Mouse (Mus musculus): ENCODE measurements at regions not wholly inside any gene's neighbourhood (a gene's known extent, or its start where the extent isn't known, plus 50 kb on each side); places are given as distances from the start of the nearest gene placed in this dataset.
A peak's percentile ranks its signal among the peaks of the same experiment; 100 is the strongest.

DNA sequence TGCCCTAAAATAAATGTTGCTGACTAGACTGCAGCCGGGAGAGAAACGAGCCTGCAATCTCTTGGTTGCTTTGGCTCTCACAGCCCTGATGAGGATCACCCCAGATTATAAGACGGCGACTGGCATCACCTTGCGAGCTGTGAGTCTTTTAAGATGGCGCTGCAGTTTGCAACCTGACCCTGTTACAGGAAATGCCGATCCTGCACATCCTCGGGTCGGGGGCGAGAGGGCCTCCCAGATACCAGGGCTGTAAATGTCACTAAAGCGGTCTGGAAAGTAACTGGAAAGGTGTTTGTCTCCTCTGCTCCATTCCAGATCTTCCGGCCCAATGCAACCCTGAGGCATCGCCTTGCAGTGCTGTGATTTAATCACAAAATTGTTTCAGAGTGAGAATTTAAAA, 53.4 kb downstream of the Cartpt start:
- DNase-seq (ENCODE audit: extremely low read depth, low read depth), result no peak

GRCm38 (mm10) chr13:99842626-99843025, 58.3 kb downstream of the Cartpt start:
- no peak for DNase-seq (ENCODE audit: extremely low read depth, low read depth)

DNA sequence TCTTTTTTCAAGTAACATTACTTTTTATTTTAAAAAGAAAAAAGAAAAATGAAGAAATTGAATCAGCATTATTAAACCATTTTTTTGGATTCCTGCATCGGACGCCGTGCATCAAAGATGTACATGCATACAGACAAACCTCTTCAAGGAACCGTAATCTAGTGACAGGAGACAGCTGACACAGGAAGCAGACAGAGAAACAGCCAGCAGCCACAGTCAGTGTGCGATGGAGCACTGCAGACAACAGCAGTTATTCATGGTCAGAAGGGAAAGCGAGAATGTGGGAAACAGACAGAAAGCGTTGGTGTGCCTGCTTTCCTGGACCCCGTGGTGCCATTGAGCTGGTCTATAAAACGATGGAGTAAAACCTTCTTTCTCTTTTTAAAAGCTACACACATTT, 61.4 kb downstream of the Cartpt start:
- no peak for DNase-seq (ENCODE audit: extremely low read depth, low read depth)

DNA sequence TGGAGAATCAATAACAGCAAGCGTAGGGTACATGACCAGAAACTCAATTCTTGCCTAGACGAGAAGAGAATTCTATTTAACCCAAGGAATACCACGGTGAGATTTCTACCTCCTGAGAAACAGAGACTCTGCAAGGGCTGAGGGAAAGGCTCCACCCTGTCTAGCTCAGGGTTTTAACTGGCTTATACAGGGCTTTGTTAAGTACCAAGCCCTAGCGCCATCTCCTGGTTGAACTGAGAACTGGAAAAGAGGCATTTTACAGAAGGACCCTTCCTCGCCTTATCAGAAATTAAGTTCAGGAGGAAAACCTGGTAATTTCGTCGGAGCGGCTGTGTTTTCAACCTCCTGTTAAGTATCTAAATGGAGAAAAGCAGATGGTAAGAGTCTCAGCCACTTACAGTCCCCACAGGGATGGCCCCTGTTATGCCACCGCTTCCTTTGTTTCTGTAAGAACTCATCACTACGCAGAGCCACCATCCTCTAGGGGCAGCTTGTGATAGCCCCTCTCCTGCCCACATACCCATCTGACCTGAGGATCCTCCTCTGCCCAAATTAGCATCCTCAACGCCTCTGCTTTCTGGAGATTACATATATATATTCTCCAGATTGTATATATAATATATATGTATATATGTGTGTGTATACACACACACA, 63.0 kb downstream of the Cartpt start:
- DNase-seq (ENCODE audit: extremely low read depth, low read depth), result no peak

- no peak for DNase-seq (ENCODE audit: extremely low read depth, low read depth)
Measured at GRCm38 (mm10) chr13:99837180-99837579, 63.7 kb downstream of the Cartpt start.

DNA sequence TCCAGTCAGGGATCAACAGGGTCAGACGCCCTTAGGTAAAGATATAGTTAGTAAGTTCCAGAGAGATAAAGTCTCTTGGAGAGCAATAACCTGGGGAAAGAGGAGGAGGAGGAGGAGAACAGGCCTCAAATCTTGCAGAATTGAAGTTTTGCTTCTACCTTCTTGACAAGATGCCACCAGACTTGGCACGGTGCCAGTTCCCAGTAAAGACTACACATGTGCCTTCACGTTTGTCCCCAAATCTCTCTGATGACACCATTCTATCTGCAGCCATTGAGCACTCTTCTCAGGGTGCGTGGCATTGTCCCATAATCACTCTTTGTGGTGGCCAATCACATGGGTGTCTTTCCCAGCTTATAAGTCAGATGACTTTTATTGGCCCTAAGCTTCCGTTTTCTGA, 64.3 kb downstream of the Cartpt start:
- DNase-seq (ENCODE audit: extremely low read depth, low read depth), result no peak

DNA sequence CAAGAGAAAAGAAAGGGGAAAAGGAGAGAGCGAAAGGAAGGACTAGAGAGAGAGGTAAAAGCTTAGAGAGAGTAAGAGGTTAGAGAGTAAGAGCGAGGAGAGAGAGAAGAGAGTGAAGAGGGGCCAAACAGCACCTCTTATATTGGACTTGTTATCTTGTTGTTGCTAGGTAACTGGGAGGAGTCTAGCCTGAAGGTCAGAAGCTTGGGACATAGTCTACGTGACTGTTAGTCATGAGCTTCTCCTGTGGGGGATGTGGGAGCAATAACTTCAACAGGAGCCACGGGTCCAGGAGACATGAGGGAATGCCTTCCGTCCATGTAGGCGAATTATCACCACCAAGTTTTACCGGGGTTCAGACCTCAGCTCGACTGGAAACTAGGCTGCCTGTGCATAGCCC, 65.4 kb downstream of the Cartpt start:
- DNase-seq (ENCODE audit: extremely low read depth, low read depth), result no peak

GRCm38 (mm10) chr13:99830080-99830724, 70.7 kb downstream of the Cartpt start:
- no peak for DNase-seq (ENCODE audit: extremely low read depth, low read depth)

- no peak for DNase-seq (ENCODE audit: extremely low read depth, low read depth)
Measured at GRCm38 (mm10) chr13:99827573-99827972, 73.3 kb downstream of the Cartpt start.

- DNase-seq (ENCODE audit: extremely low read depth, low read depth), result no peak
Measured at GRCm38 (mm10) chr13:99824625-99825024, 76.3 kb downstream of the Cartpt start.

GRCm38 (mm10) chr13:99816666-99817065, 84.2 kb downstream of the Cartpt start:
- no peak for DNase-seq (ENCODE audit: extremely low read depth, low read depth)

- no peak for DNase-seq (ENCODE audit: extremely low read depth, low read depth)
Measured at GRCm38 (mm10) chr13:99815786-99816185, 85.1 kb downstream of the Cartpt start.

GRCm38 (mm10) chr13:99814801-99815200, 86.1 kb downstream of the Cartpt start:
- DNase-seq (ENCODE audit: extremely low read depth, low read depth), result no peak

DNA sequence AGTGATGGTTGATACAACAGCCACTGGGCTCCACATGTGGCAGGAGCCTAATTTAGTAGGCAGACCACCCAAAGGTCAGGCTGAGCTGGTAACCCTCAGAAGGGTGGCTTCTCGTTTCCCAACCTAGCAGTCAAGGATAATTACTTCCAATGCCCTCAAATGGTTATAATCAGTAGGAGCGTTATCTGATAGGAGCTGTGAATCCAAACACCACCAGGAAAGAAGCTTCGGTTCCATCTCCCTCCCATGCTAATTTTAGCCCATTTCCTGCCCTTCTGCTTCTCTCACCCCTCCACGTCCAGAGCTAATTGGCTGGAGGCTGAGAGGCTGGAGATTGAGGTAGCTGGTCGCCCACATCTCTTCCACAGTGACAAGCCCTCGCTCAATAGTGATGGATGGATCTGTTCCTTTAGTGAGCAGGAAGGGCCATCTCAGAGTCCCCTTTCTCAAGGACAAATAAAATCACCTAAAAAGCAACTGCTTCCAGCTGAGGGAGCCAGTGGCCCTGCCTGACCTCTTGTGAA, 86.8 kb downstream of the Cartpt start:
- no peak for DNase-seq (ENCODE audit: extremely low read depth, low read depth)

GRCm38 (mm10) chr13:99794448-99794847, 106.4 kb downstream of the Cartpt start:
- no peak for DNase-seq (ENCODE audit: extremely low read depth, low read depth)

DNA sequence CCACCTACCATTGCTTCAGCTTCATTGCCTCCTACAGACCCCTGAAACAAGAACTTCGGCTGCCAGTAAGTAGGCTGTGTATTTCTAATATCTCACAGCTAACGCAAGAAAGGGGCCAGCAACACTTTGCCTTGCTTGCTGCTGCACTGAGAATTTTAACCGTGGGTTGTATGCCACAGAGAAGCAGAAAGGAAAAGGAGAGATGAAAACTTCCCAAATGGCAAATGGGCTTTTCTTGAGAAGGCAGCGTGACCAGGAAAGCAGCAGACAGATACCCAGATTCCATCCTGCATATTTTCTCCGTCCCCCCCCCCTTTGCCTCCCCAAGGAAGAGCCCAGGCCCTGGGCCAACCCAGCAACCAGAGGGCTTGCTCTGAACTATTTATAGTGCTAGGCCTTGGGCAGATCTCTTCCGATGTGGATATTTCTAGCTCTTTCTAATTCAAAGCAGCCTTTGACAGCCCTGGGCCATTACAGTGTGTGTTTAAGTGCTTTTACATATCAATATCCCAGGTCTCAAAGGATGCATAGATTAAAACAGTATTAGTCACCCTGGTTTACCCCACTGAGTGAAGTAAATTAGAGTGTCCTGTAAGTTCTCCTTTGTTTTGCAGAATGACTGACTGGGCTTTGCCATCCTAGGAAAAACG, 107.0 kb downstream of the Cartpt start:
- no peak for DNase-seq (ENCODE audit: extremely low read depth, low read depth)

DNA sequence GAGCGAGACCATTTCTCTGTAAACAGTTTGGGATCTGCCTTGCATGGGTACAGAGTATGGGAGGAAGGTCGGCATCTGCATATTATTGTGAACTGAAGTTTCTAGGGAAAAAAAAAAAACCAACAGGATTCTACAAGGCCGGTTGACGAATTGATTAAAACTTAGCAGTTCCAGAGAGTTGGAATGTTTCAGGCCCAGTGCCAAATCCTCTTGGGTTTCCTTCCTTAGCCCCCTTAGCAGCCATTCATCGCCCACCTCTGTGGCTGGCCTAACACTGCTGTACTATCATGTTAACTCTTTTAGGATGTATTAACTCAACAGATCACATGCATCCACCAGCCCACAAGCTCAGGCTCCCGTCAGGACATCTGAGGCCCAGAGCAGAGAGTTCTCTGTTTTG, 107.9 kb downstream of the Cartpt start:
- DNase-seq (ENCODE audit: extremely low read depth, low read depth), result no peak

GRCm38 (mm10) chr13:99790951-99791350, 109.9 kb downstream of the Cartpt start:
- DNase-seq (ENCODE audit: extremely low read depth, low read depth), result peak; percentile 16

DNA sequence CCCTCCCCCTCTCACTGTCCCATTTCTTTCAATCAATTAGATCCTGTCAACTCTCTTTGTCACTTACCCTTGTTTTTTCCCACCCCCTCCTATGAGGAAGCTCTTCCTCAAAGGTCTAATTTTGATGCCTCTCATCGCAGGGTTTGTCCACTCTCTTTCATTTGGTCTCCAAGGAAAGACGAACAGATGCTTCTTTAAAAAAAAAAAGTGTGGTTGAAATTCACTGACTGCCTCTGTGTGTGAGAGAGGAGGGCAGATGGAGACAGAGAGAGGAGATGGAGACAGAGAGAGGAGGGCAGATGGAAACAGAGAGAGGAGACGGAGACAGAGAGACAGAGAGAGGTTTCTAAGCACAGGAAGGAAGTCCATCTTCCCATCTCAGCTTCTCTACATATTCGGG, 113.1 kb downstream of the Cartpt start:
- no peak for DNase-seq (ENCODE audit: extremely low read depth, low read depth)

- no peak for DNase-seq (ENCODE audit: extremely low read depth, low read depth)
Measured at GRCm38 (mm10) chr13:99785427-99785826, 115.5 kb downstream of the Cartpt start.

DNA sequence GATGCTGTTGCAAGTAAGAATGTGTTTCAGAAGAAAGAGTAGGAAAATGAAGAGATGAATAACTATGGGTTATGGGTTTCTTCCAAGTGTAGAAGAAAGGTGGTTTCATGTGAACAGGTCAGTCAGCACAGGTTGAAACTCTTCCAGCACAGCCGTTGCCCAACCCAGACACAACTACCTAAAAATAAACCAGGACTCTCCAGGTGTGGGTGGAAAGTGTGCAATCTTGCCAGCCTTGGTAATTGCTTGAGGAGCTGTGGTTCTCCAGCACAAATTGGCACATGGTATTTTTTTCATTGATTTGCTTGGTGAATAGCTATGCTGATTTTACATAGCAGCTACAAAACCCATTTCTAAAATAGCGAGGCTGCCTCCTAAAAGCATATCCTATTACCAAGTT, 116.6 kb downstream of the Cartpt start:
- no peak for DNase-seq (ENCODE audit: extremely low read depth, low read depth)

DNA sequence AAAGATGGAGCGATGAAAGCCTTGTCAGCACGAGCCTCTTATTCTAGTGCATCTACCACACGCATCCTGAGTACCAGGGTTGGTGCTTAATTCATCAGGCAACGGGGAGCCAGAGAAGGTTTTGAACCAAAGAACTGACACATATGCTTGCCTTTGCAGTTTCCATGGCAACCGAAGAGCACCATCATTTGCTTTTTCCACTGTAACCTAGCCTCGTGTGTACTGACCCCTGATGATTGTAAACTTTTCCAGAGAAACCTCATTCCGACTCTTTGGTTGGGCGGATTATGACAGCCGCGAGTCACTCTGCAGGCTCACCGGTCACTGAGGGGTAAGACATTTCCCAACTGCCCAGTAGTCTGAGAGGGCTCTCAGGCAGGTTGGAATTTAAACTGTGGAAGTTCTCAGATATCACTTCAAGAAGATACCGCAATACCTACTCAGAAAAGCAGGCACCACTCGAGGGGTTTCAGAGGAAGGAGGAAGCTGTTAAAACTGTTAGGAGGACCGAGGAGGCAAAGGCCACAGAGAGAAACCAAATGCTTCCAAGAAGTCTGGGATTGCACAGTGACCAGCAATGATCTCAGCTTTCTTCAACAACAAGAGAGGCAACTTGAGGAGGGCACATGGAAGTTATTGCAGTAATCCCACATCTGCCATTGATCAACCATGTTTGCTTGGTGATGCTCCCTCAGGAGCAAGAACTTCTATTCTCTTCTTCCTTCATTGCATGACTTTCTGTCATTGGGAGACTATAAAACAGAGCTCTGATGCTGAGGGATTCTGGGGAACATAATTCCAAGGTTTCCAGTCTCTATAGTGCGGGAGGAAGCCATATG, 117.8 kb downstream of the Cartpt start:
- no peak for DNase-seq (ENCODE audit: extremely low read depth, low read depth)
